Mouse (Mus musculus): ENCODE data around the gene Mapk9. TPM values are rescaled to one million over a fixed set of nuclear protein-coding genes. Genes with fewer than 3 reads are reported as not detected.

Gene Mapk9
- total and polyA plus RNA-seq, 3 experiments, result 43.1 to 52.8 TPM; not detected in 1

GRCm38 (mm10) chr11:49855144-49855543 is 8.6 kb downstream of the Mapk9 start:
- H3K27me3 ChIP-seq (ENCODE audit: control insufficient read depth in 1 of 2, insufficient read depth in 2 of 2, low read length in 2 of 2), result no peaks in the 10 kb centered on the region
- no peak overlapping the region for H3K4me3 ChIP-seq (ENCODE audit: control insufficient read depth in 1 of 2, insufficient read depth in 1 of 2, low read depth in 2 of 2, low read length in 2 of 2)
- peaks cover 11% of the 10 kb centered on the region for H3K79me2 ChIP-seq (ENCODE audit: control insufficient read depth, insufficient read depth, low read length, poor library complexity)
- no peak for TF ChIP-seq ZC3H11A (IDR thresholded peaks at IDR 0.05; ENCODE audit: low read depth, low read length)
- TF ChIP-seq ZMIZ1 (IDR thresholded peaks at IDR 0.05; ENCODE audit: low read depth, low read length), result no peak
- TF ChIP-seq CHD2 (IDR thresholded peaks at IDR 0.05; ENCODE audit: low read length), result no peak
- TF ChIP-seq KAT2A (conservative IDR thresholded peaks at IDR 0.05; ENCODE audit: low read depth, low read length), result no peak
- TF ChIP-seq RCOR1 (IDR thresholded peaks at IDR 0.05; ENCODE audit: low read depth, low read length), result no peak
- no peak for TF ChIP-seq SIN3A (IDR thresholded peaks at IDR 0.05; ENCODE audit: low read length)
- no peak for TF ChIP-seq MEF2A (IDR thresholded peaks at IDR 0.05; ENCODE audit: extremely low read depth, insufficient replicate concordance, low read depth, low read length, poor library complexity, severe bottlenecking)
- no peak for TF ChIP-seq MXI1 (IDR thresholded peaks at IDR 0.05; ENCODE audit: low read depth, low read length)
- TF ChIP-seq POLR2A (IDR thresholded peaks at IDR 0.05; ENCODE audit: control insufficient read depth in 1 of 2, insufficient read depth in 1 of 2, low read depth in 1 of 2, low read length in 2 of 2, poor library complexity in 1 of 2), result no peak
- TF ChIP-seq ZNF384 (IDR thresholded peaks at IDR 0.05; ENCODE audit: low read depth, low read length), result no peak
- no peak for TF ChIP-seq MAZ (IDR thresholded peaks at IDR 0.05; ENCODE audit: low read depth, low read length)
- TF ChIP-seq CTCF (IDR thresholded peaks at IDR 0.05 in 2 of 3, conservative IDR thresholded peaks at IDR 0.05 in 1 of 3; ENCODE audit: control insufficient read depth in 1 of 3, insufficient read depth in 1 of 3, low read depth in 2 of 3, low read length in 3 of 3, poor library complexity in 1 of 3, severe bottlenecking in 1 of 3), result no peak
- TF ChIP-seq ZKSCAN1 (IDR thresholded peaks at IDR 0.05; ENCODE audit: low read depth, low read length), result no peak
- no peak for TF ChIP-seq MYC (IDR thresholded peaks at IDR 0.05; ENCODE audit: low read depth, low read length)
- peaks cover 0 to 25% of the 10 kb centered on the region in 2 experiments; a peak in 2 of 4 replicates for H3K36me3 ChIP-seq (ENCODE audit: control insufficient read depth in 1 of 2, insufficient read depth in 2 of 2, low read length in 2 of 2)
- no peak overlapping the region for H3K27ac ChIP-seq (ENCODE audit: control insufficient read depth, low read depth, low read length)
- H3K9ac ChIP-seq (ENCODE audit: control insufficient read depth, low read depth, low read length, poor library complexity, severe bottlenecking), result no peak overlapping the region
- no peaks in the 10 kb centered on the region for H3K9me3 ChIP-seq (replicated peaks; ENCODE audit: insufficient read depth, low read length)
- no peak for DNase-seq (ENCODE audit: low read depth, low spot score)
- peaks cover 0 to 2% of the 10 kb centered on the region in 2 experiments; a peak in 1 of 4 replicates for H3K4me1 ChIP-seq (ENCODE audit: control insufficient read depth in 1 of 2, insufficient read depth in 2 of 2, low read length in 2 of 2)

GRCm38 (mm10) chr11:49861139-49861538 is 14.6 kb downstream of the Mapk9 start:
- Histone ChIP-seq H3K4me1 (ENCODE audit: control insufficient read depth in 1 of 2, insufficient read depth in 2 of 2, low read length in 2 of 2) (peaks cover 9 to 16% of the 10 kb centered on the region in 2 experiments), H3K9ac (ENCODE audit: control insufficient read depth, low read depth, low read length, poor library complexity, severe bottlenecking) (no peak overlapping the region), H3K36me3 (ENCODE audit: control insufficient read depth in 1 of 2, insufficient read depth in 2 of 2, low read length in 2 of 2) (peaks cover 23 to 29% of the 10 kb centered on the region in 2 experiments), H3K79me2 (ENCODE audit: control insufficient read depth, insufficient read depth, low read length, poor library complexity) (no peaks in the 10 kb centered on the region), H3K9me3 (replicated peaks; ENCODE audit: insufficient read depth, low read length) (no peaks in the 10 kb centered on the region), H3K27ac (ENCODE audit: control insufficient read depth, low read depth, low read length) (no peak overlapping the region), H3K27me3 (ENCODE audit: control insufficient read depth in 1 of 2, insufficient read depth in 2 of 2, low read length in 2 of 2) (no peaks in the 10 kb centered on the region), H3K4me3 (ENCODE audit: control insufficient read depth in 1 of 2, insufficient read depth in 1 of 2, low read depth in 2 of 2, low read length in 2 of 2) (no peak overlapping the region)
- no peak for TF ChIP-seq MAX (IDR thresholded peaks at IDR 0.05; ENCODE audit: low read length)
- TF ChIP-seq ZC3H11A (IDR thresholded peaks at IDR 0.05; ENCODE audit: low read depth, low read length), result no peak
- TF ChIP-seq E2F4 (IDR thresholded peaks at IDR 0.05; ENCODE audit: borderline replicate concordance, low read depth, low read length), result no peak
- no peak for TF ChIP-seq NELFE (IDR thresholded peaks at IDR 0.05; ENCODE audit: low read depth, low read length)
- TF ChIP-seq BHLHE40 (IDR thresholded peaks at IDR 0.05; ENCODE audit: borderline replicate concordance, low read depth, low read length), result no peak
- TF ChIP-seq MXI1 (IDR thresholded peaks at IDR 0.05; ENCODE audit: low read depth, low read length), result no peak
- TF ChIP-seq TAL1 (IDR thresholded peaks at IDR 0.05; ENCODE audit: low read length), result no peak
- no peak for TF ChIP-seq POLR2A (IDR thresholded peaks at IDR 0.05; ENCODE audit: control insufficient read depth in 1 of 2, insufficient read depth in 1 of 2, low read depth in 1 of 2, low read length in 2 of 2, poor library complexity in 1 of 2)
- no peak for TF ChIP-seq ZMIZ1 (IDR thresholded peaks at IDR 0.05; ENCODE audit: low read depth, low read length)
- TF ChIP-seq EP300 (IDR thresholded peaks at IDR 0.05; ENCODE audit: low read depth in 1 of 2, low read length in 2 of 2), result no peak
- no peak for TF ChIP-seq HCFC1 (IDR thresholded peaks at IDR 0.05; ENCODE audit: low read depth, low read length)
- no peak for DNase-seq (ENCODE audit: low read depth, low spot score)

Measured in MEL (cell line).